Comparison of ENCODE assay signal across 7 mouse cellular contexts in the genomic region with DNA sequence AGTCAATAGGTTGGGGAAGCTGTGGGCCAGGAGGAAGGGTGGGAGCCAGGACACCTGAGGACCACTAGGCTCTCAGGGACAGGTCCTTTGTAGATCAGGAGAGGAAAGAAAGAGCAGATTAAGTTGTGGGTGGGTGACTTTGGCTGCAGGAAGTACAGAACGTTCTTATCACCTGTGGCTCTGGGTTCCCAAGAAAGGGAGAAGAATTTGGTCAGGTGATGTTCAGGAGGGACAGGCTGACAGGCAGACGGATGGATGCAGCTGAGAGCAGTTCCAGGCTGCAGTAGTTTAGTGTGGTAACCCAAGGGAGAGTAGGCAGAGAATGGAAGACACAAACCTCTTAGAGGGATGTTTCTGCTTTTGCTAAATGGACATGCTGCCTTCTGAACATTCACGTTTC. TPM values are rescaled to one million over a fixed set of nuclear protein-coding genes. Genes with fewer than 3 reads are reported as not detected.
DNase-seq lines count a peak whose midpoint lies in the region; ATAC-seq and TF ChIP-seq lines count a peak whose summit lies in the region.

No protein-coding gene starts in this region.

- no peaks in the 10 kb centered on the region for H3K27me3 ChIP-seq in lung, embryonic 15.5 days
- H3K27me3 ChIP-seq in forebrain, embryonic 11.5 days (ENCODE audit: control insufficient read depth, insufficient read depth, low read length) = no peaks in the 10 kb centered on the region
- H3K27me3 ChIP-seq in limb, embryonic 11.5 days (ENCODE audit: control insufficient read depth, insufficient read depth, low read length) = no peaks in the 10 kb centered on the region
- no peaks in the 10 kb centered on the region for H3K27me3 ChIP-seq in small intestine, adult 2 months (ENCODE audit: control insufficient read depth, insufficient read depth, low read length)

- peak overlapping the region; percentile 53 for H3K4me2 ChIP-seq in lung, embryonic 15.5 days
- H3K4me2 ChIP-seq in forebrain, embryonic 11.5 days (ENCODE audit: low read depth, low read length, severe bottlenecking) = peak overlapping the region; percentile 34; the same call in 1 of the 2 replicates
- H3K4me2 ChIP-seq in limb, embryonic 11.5 days (ENCODE audit: low read depth, severe bottlenecking) = peak overlapping the region; percentile 34; the same call in 1 of the 2 replicates

- no peak for TF ChIP-seq CTCF in lung, adult 2 months (IDR thresholded peaks at IDR 0.05; ENCODE audit: insufficient read depth, low read length)
- TF ChIP-seq CTCF in small intestine, adult 2 months (IDR thresholded peaks at IDR 0.05; ENCODE audit: extremely low read depth, insufficient read length, insufficient replicate concordance, low read depth, low read length) = no peak

- H3K4me1 ChIP-seq in lung, embryonic 15.5 days = peaks cover 22% of the 10 kb centered on the region
- peaks cover 4% of the 10 kb centered on the region for H3K4me1 ChIP-seq in lung, adult 2 months (ENCODE audit: control insufficient read depth, insufficient read depth, low read length)
- peaks cover 5% of the 10 kb centered on the region; the same call in 1 of the 2 replicates for H3K4me1 ChIP-seq in forebrain, embryonic 11.5 days (replicated peaks; ENCODE audit: control insufficient read depth, insufficient read depth, low read length)
- H3K4me1 ChIP-seq in limb, embryonic 11.5 days (ENCODE audit: control insufficient read depth, insufficient read depth, low read length) = peaks cover 8% of the 10 kb centered on the region
- H3K4me1 ChIP-seq in small intestine, adult 2 months (ENCODE audit: control insufficient read depth, insufficient read depth, insufficient read length, low read length) = peaks cover 29% of the 10 kb centered on the region

- no peaks in the 10 kb centered on the region for H3K9me3 ChIP-seq in lung, embryonic 15.5 days
- no peaks in the 10 kb centered on the region for H3K9me3 ChIP-seq in forebrain, embryonic 11.5 days (ENCODE audit: control insufficient read depth, low read length)
- no peaks in the 10 kb centered on the region for H3K9me3 ChIP-seq in limb, embryonic 11.5 days (ENCODE audit: control insufficient read depth, low read length)

- no peak overlapping the region for H3K9ac ChIP-seq in lung, embryonic 15.5 days
- no peak overlapping the region for H3K9ac ChIP-seq in forebrain, embryonic 11.5 days (ENCODE audit: low read length)
- H3K9ac ChIP-seq in limb, embryonic 11.5 days (ENCODE audit: low read length) = no peak overlapping the region

- H3K36me3 ChIP-seq in lung, embryonic 15.5 days = no peaks in the 10 kb centered on the region
- no peaks in the 10 kb centered on the region for H3K36me3 ChIP-seq in forebrain, embryonic 11.5 days (ENCODE audit: control insufficient read depth, insufficient read depth, low read length)
- H3K36me3 ChIP-seq in limb, embryonic 11.5 days (ENCODE audit: control insufficient read depth, insufficient read depth, low read length) = no peaks in the 10 kb centered on the region
- H3K36me3 ChIP-seq in small intestine, adult 2 months (ENCODE audit: control insufficient read depth, insufficient read depth, low read length) = no peaks in the 10 kb centered on the region

- 45% methylated on average over 3 of the region's 3 CpGs for WGBS in lung, embryonic 15.5 days
- WGBS in lung, adult 2 months = 61% methylated on average over 3 of the region's 3 CpGs
- WGBS in forebrain, embryonic 11.5 days = 55% methylated on average over 3 of the region's 3 CpGs
- WGBS in limb, embryonic 11.5 days = 50% methylated on average over 3 of the region's 3 CpGs
- 42% methylated on average over 3 of the region's 3 CpGs for WGBS in small intestine, adult 2 months

- no peak overlapping the region for H3K4me3 ChIP-seq in lung, embryonic 15.5 days
- H3K4me3 ChIP-seq in lung, adult 2 months (replicated peaks; ENCODE audit: extremely low read depth, low read depth, low read length) = no peak overlapping the region
- H3K4me3 ChIP-seq in forebrain, embryonic 11.5 days (ENCODE audit: low read depth, low read length) = no peak overlapping the region
- H3K4me3 ChIP-seq in limb, embryonic 11.5 days (ENCODE audit: low read depth, low read length) = no peak overlapping the region
- no peak overlapping the region for H3K4me3 ChIP-seq in small intestine, adult 2 months (ENCODE audit: low read depth, low read length)

- DNase-seq in lung, adult 2 months = no peak
- no peak for DNase-seq in forebrain, embryonic 11.5 days (ENCODE audit: low spot score)
- no peak for DNase-seq in limb, embryonic 11.5 days (ENCODE audit: low spot score)
- DNase-seq in spleen, postnatal 10 days (ENCODE audit: low spot score in 2 of 2) = no peak
- DNase-seq in urinary bladder, adult 2 months (ENCODE audit: low spot score) = no peak

- TF ChIP-seq POLR2A in lung, adult 2 months (IDR thresholded peaks at IDR 0.05; ENCODE audit: borderline replicate concordance, extremely low read depth, low read depth, low read length) = no peak
- TF ChIP-seq POLR2A in small intestine, adult 2 months (IDR thresholded peaks at IDR 0.05; ENCODE audit: low read depth, low read length) = no peak

- no peak for ATAC-seq in lung, embryonic 15.5 days (ENCODE audit: borderline replicate concordance, extremely low read depth, low FRiP score, low TSS enrichment)
- ATAC-seq in forebrain, embryonic 11.5 days (replicated peaks; ENCODE audit: low FRiP score) = no peak
- no peak for ATAC-seq in limb, embryonic 11.5 days (ENCODE audit: insufficient number of reproducible peaks, low FRiP score, low TSS enrichment, low read depth)

- H3K27ac ChIP-seq in lung, embryonic 15.5 days = no peak overlapping the region
- H3K27ac ChIP-seq in forebrain, embryonic 11.5 days (ENCODE audit: low read depth, low read length) = no peak overlapping the region
- no peak overlapping the region for H3K27ac ChIP-seq in limb, embryonic 11.5 days (replicated peaks; ENCODE audit: low read depth, low read length)
- 0 out of 2 replicates have a peak overlapping the region, but pooled peaks have one; percentile 12 for H3K27ac ChIP-seq in small intestine, adult 2 months (ENCODE audit: insufficient read depth, low read depth, low read length)

RNA-seq across cellular contexts. Expression of a gene that starts 42.5 kb away (rescaled TPM):
- polyA plus RNA-seq in lung, embryonic 15.5 days (2015; fragmentation: Nextera tagmentation; extraction: Ambion mirVana) = 0.31 and 0.36 TPM in 2 replicates
- polyA plus RNA-seq in lung, adult 2 months (2012; rRNA removed) = 1.3 and 2.6 TPM in 2 replicates
- 0.12 and 0.19 TPM in 2 replicates for polyA plus RNA-seq in forebrain, embryonic 11.5 days (2014; fragmentation: Nextera tagmentation; extraction: Ambion mirVana)
- 0.13 and 0.27 TPM in 2 replicates for polyA plus RNA-seq in limb, embryonic 11.5 days (2014; fragmentation: Nextera tagmentation; extraction: Ambion mirVana)
- polyA plus RNA-seq in small intestine, adult 2 months (2012; rRNA removed) = 26.0 and 66.6 TPM in 2 replicates
- polyA plus RNA-seq in urinary bladder, adult 2 months (2012; rRNA removed) = 17.5 and 18.7 TPM in 2 replicates
